Comparison of ENCODE assay signal across 23 mouse cellular contexts in genomic region chr6:112499456-112499855, GRCm38 (mm10). TPM values are rescaled to one million over a fixed set of nuclear protein-coding genes. Genes with fewer than 3 reads are reported as not detected.
DNase-seq lines count a peak whose midpoint lies in the region; ATAC-seq lines count a peak whose summit lies in the region.
"Had no signal": no experiment of that assay in that cellular context is flagged by ENCODE, and none has a peak within 500 bp of the region (broad histone marks: within the 10 kb centered on the region; RNA-seq: fewer than 3 reads in every experiment).

No protein-coding gene starts in this region.

- no peak for DNase-seq in liver, embryonic 11.5 days (ENCODE audit: low spot score)
- DNase-seq in kidney, adult 9 months, result peak; percentile 81
- DNase-seq in gastrocnemius, postnatal 25 days, result no peak
- DNase-seq in adrenal gland, adult (ENCODE audit: inconsistent age in 2 of 2, low spot score in 1 of 2), result no peak
- DNase-seq in lung, postnatal 25 days (ENCODE audit: low spot score), result no peak
- DNase-seq: adrenal gland, postnatal 10 days; cerebellum, adult 2 months; cerebellum, postnatal 36 days; lung, embryonic 14.5 days; lung, postnatal 36 days; midbrain, embryonic 14.5 days; retina, postnatal 1 day; thymus, postnatal 25 days had no signal

- H3K27me3 ChIP-seq in liver, embryonic 11.5 days (replicated peaks; ENCODE audit: control insufficient read depth, insufficient read depth, low read length), result no peaks in the 10 kb centered on the region
- H3K27me3 ChIP-seq in liver, embryonic 12.5 days (replicated peaks), result no peaks in the 10 kb centered on the region
- H3K27me3 ChIP-seq in liver, embryonic 15.5 days, result no peaks in the 10 kb centered on the region
- H3K27me3 ChIP-seq: forebrain, embryonic 13.5 days; hindbrain, embryonic 15.5 days; limb, embryonic 13.5 days had no signal

- H3K9me3 ChIP-seq in liver, embryonic 11.5 days (ENCODE audit: control insufficient read depth, low read length), result no peaks in the 10 kb centered on the region
- H3K9me3 ChIP-seq in liver, embryonic 12.5 days (replicated peaks), result no peaks in the 10 kb centered on the region
- H3K9me3 ChIP-seq in liver, embryonic 15.5 days (replicated peaks), result no peaks in the 10 kb centered on the region
- H3K9me3 ChIP-seq: forebrain, embryonic 13.5 days; heart, embryonic 10.5 days; hindbrain, embryonic 15.5 days; limb, embryonic 13.5 days had no signal

- H3K4me1 ChIP-seq in liver, embryonic 11.5 days (replicated peaks; ENCODE audit: control insufficient read depth, insufficient read depth, low read length), result no peaks in the 10 kb centered on the region
- no peaks in the 10 kb centered on the region for H3K4me1 ChIP-seq in liver, embryonic 12.5 days
- H3K4me1 ChIP-seq in liver, embryonic 15.5 days (replicated peaks), result no peaks in the 10 kb centered on the region; the same call in 1 of the 2 replicates
- H3K4me1 ChIP-seq: forebrain, embryonic 13.5 days; heart, embryonic 10.5 days; hindbrain, embryonic 15.5 days had no signal

- ATAC-seq in liver, embryonic 11.5 days (replicated peaks; ENCODE audit: low FRiP score), result peak; percentile 53
- ATAC-seq in liver, embryonic 12.5 days, result no peak
- ATAC-seq in liver, embryonic 15.5 days (ENCODE audit: insufficient read depth), result peak; percentile 47; the same call in 1 of the 2 replicates
- ATAC-seq: forebrain, embryonic 13.5 days had no signal

- no peak overlapping the region for H3K4me2 ChIP-seq in liver, embryonic 11.5 days
- no peak overlapping the region for H3K4me2 ChIP-seq in liver, embryonic 12.5 days
- no peak overlapping the region for H3K4me2 ChIP-seq in liver, embryonic 15.5 days
- H3K4me2 ChIP-seq: forebrain, embryonic 13.5 days; hindbrain, embryonic 15.5 days; limb, embryonic 13.5 days; lung, embryonic 14.5 days had no signal

- no peak overlapping the region for H3K27ac ChIP-seq in liver, embryonic 11.5 days (ENCODE audit: low read depth, low read length)
- no peak overlapping the region for H3K27ac ChIP-seq in liver, embryonic 12.5 days
- H3K27ac ChIP-seq in liver, embryonic 15.5 days (replicated peaks), result no peak overlapping the region
- H3K27ac ChIP-seq: forebrain, embryonic 13.5 days; heart, embryonic 10.5 days; hindbrain, embryonic 15.5 days; kidney, postnatal 0 days; limb, embryonic 13.5 days had no signal

- 83% methylated on average over 2 of the region's 2 CpGs for WGBS in liver, embryonic 11.5 days
- 66% methylated on average over 2 of the region's 2 CpGs for WGBS in liver, embryonic 12.5 days (ENCODE audit: insufficient replicate concordance)
- WGBS in liver, embryonic 15.5 days (ENCODE audit: insufficient replicate concordance), result 46% methylated on average over 2 of the region's 2 CpGs

- no peak overlapping the region for H3K4me3 ChIP-seq in liver, embryonic 11.5 days (ENCODE audit: low read depth, low read length)
- no peak overlapping the region for H3K4me3 ChIP-seq in liver, embryonic 12.5 days
- H3K4me3 ChIP-seq in liver, embryonic 15.5 days (replicated peaks), result no peak overlapping the region
- H3K4me3 ChIP-seq: forebrain, embryonic 13.5 days; heart, embryonic 10.5 days; hindbrain, embryonic 15.5 days; limb, embryonic 13.5 days had no signal

- no peaks in the 10 kb centered on the region for H3K36me3 ChIP-seq in liver, embryonic 11.5 days (ENCODE audit: control insufficient read depth, insufficient read depth, low read length)
- no peaks in the 10 kb centered on the region for H3K36me3 ChIP-seq in liver, embryonic 12.5 days
- no peaks in the 10 kb centered on the region for H3K36me3 ChIP-seq in liver, embryonic 15.5 days (replicated peaks)
- H3K36me3 ChIP-seq: heart, embryonic 10.5 days; hindbrain, embryonic 15.5 days; limb, embryonic 13.5 days had no signal

- no peak overlapping the region for H3K9ac ChIP-seq in liver, embryonic 11.5 days (ENCODE audit: low read depth, low read length)
- no peak overlapping the region for H3K9ac ChIP-seq in liver, embryonic 12.5 days
- H3K9ac ChIP-seq in liver, embryonic 15.5 days, result no peak overlapping the region
- H3K9ac ChIP-seq: forebrain, embryonic 13.5 days; hindbrain, embryonic 15.5 days; limb, embryonic 13.5 days; lung, embryonic 14.5 days had no signal

RNA-seq across cellular contexts. Expression of gene Oxtr, which starts 9.7 kb away (rescaled TPM):
- polyA plus RNA-seq in liver, embryonic 11.5 days (2014; fragmentation: Nextera tagmentation; extraction: Ambion mirVana), result 0.04 TPM in 1 of 2 replicates, not detected in the other
- not detected in 2 replicates for polyA plus RNA-seq in liver, embryonic 12.5 days (2016; fragmentation: Nextera tagmentation; extraction: Ambion mirVana)
- polyA plus RNA-seq in liver, embryonic 15.5 days (2015; fragmentation: Nextera tagmentation; extraction: Ambion mirVana), result not detected in 2 replicates
- total RNA-seq in gastrocnemius, postnatal 25 days (2021), result under 1 TPM; 0.15 to 0.88 TPM
- total RNA-seq: hematopoietic stem cell, adult 5-6 weeks; megakaryocyte-erythroid progenitor cell, adult 5-6 weeks; MEL had no signal

RNA-seq across cellular contexts. Expression of gene Cav3, which starts 40.2 kb away (rescaled TPM):
- polyA plus RNA-seq in liver, embryonic 11.5 days (2014; fragmentation: Nextera tagmentation; extraction: Ambion mirVana), result 0.52 TPM in 1 of 2 replicates, not detected in the other
- 0.17 TPM in 1 of 2 replicates, not detected in the other for polyA plus RNA-seq in liver, embryonic 12.5 days (2016; fragmentation: Nextera tagmentation; extraction: Ambion mirVana)
- polyA plus RNA-seq in liver, embryonic 15.5 days (2015; fragmentation: Nextera tagmentation; extraction: Ambion mirVana), result 1.6 and 2.1 TPM in 2 replicates
- 100 to 1,000 TPM in 1 of 2 experiments, 10 to 100 TPM in 1; 82.3 to 109 TPM for total RNA-seq in gastrocnemius, postnatal 25 days (2021)
- total RNA-seq: hematopoietic stem cell, adult 5-6 weeks; megakaryocyte-erythroid progenitor cell, adult 5-6 weeks; MEL had no signal
- polyA plus RNA-seq: forebrain, embryonic 13.5 days; midbrain, embryonic 14.5 days had no signal
